Comparison of ENCODE assay signal across 11 mouse cellular contexts in genomic region chr13:70281051-70281847, GRCm38 (mm10).
DNase-seq lines count a peak whose midpoint lies in the region; ATAC-seq and TF ChIP-seq lines count a peak whose summit lies in the region.
"Had no signal": no experiment of that assay in that cellular context is flagged by ENCODE, and none has a peak within 500 bp of the region (broad histone marks: within the 10 kb centered on the region; RNA-seq: fewer than 3 reads in every experiment).

No protein-coding gene starts in this region.

- peak overlapping the region; percentile 38 for H3K27ac ChIP-seq in liver, adult 2 months (replicated peaks; ENCODE audit: insufficient read depth, low read depth, low read length)
- no peak overlapping the region for H3K27ac ChIP-seq in liver, embryonic 11.5 days (ENCODE audit: low read depth, low read length)
- H3K27ac ChIP-seq in kidney, postnatal 0 days: no peak overlapping the region
- no peak overlapping the region for H3K27ac ChIP-seq in intestine, postnatal 0 days (ENCODE audit: low read depth, low read length)

- WGBS in liver, adult 2 months: 52% methylated on average over 7 of the region's 7 CpGs
- 75% methylated on average over 7 of the region's 7 CpGs for WGBS in liver, embryonic 11.5 days
- WGBS in kidney, postnatal 0 days: 50% methylated on average over 7 of the region's 7 CpGs
- WGBS in intestine, postnatal 0 days: 55% methylated on average over 7 of the region's 7 CpGs

- H3K27me3 ChIP-seq in liver, adult 2 months (ENCODE audit: control insufficient read depth, insufficient read depth, low read length): no peaks in the 10 kb centered on the region
- no peaks in the 10 kb centered on the region for H3K27me3 ChIP-seq in liver, embryonic 11.5 days (replicated peaks; ENCODE audit: control insufficient read depth, insufficient read depth, low read length)
- no peaks in the 10 kb centered on the region for H3K27me3 ChIP-seq in kidney, postnatal 0 days (ENCODE audit: insufficient read depth, low read length)
- H3K27me3 ChIP-seq in intestine, postnatal 0 days (replicated peaks; ENCODE audit: control insufficient read depth, insufficient read depth, low read length): no peaks in the 10 kb centered on the region

- TF ChIP-seq POLR2A in liver, adult 2 months (IDR thresholded peaks at IDR 0.05; ENCODE audit: extremely low read depth, insufficient read depth, low read length): no peak

- DNase-seq in cerebellum, postnatal 10 days: peak; percentile 55 to 67
- no peak for DNase-seq in cerebellum, adult 11 months
- peak; percentile 28 for DNase-seq in liver, adult 2 months (ENCODE audit: extremely low read depth, low read depth, low spot score)
- no peak for DNase-seq in liver, embryonic 11.5 days (ENCODE audit: low spot score)
- DNase-seq in kidney, postnatal 0 days (ENCODE audit: low spot score): peak; percentile 51
- peak; percentile 25 to 57 for DNase-seq in lung, postnatal 4 days
- no peak for DNase-seq in right cerebral cortex, postnatal 14 days
- DNase-seq: B cell, adult 2 months; cerebellum, adult 18-20 months; gastrocnemius, postnatal 36 days had no signal

- H3K4me3 ChIP-seq in liver, adult 2 months (ENCODE audit: insufficient read depth, low read depth, low read length): no peak overlapping the region
- no peak overlapping the region for H3K4me3 ChIP-seq in liver, embryonic 11.5 days (ENCODE audit: low read depth, low read length)
- no peak overlapping the region for H3K4me3 ChIP-seq in kidney, postnatal 0 days (replicated peaks; ENCODE audit: low read depth, low read length)
- H3K4me3 ChIP-seq in intestine, postnatal 0 days (ENCODE audit: low read depth, low read length): no peak overlapping the region

- no peak for ATAC-seq in liver, embryonic 11.5 days (replicated peaks; ENCODE audit: low FRiP score)
- ATAC-seq in kidney, postnatal 0 days (replicated peaks; ENCODE audit: low FRiP score, low read depth): no peak
- no peak for ATAC-seq in intestine, postnatal 0 days

- no peak for TF ChIP-seq CTCF in liver, adult 2 months (IDR thresholded peaks at IDR 0.05; ENCODE audit: low read depth, low read length)
- no peak for TF ChIP-seq CTCF in kidney, postnatal 0 days (IDR thresholded peaks at IDR 0.05; ENCODE audit: low read depth)
- TF ChIP-seq CTCF in intestine, postnatal 0 days (IDR thresholded peaks at IDR 0.05; ENCODE audit: low read depth): no peak

- no peaks in the 10 kb centered on the region for H3K79me2 ChIP-seq in liver, adult 2 months (ENCODE audit: control insufficient read depth, insufficient read depth, low read length)

- H3K4me1 ChIP-seq in liver, adult 2 months (ENCODE audit: control insufficient read depth, insufficient read depth, low read length): peaks cover 1% of the 10 kb centered on the region; the same call in 1 of the 2 replicates
- no peaks in the 10 kb centered on the region for H3K4me1 ChIP-seq in liver, embryonic 11.5 days (replicated peaks; ENCODE audit: control insufficient read depth, insufficient read depth, low read length)
- H3K4me1 ChIP-seq in kidney, postnatal 0 days (replicated peaks; ENCODE audit: insufficient read depth, low read length): 0 out of 2 replicates have a peak, but pooled peaks cover 5% of the 10 kb centered on the region
- no peaks in the 10 kb centered on the region for H3K4me1 ChIP-seq in intestine, postnatal 0 days (replicated peaks; ENCODE audit: control insufficient read depth, insufficient read depth, low read length)

- H3K4me2 ChIP-seq in liver, embryonic 11.5 days: no peak overlapping the region
- H3K4me2 ChIP-seq in kidney, postnatal 0 days (ENCODE audit: low read length): no peak overlapping the region
- no peak overlapping the region for H3K4me2 ChIP-seq in intestine, postnatal 0 days (replicated peaks; ENCODE audit: low read depth)

- no peaks in the 10 kb centered on the region for H3K36me3 ChIP-seq in liver, adult 2 months (ENCODE audit: control insufficient read depth, insufficient read depth, low read length)
- no peaks in the 10 kb centered on the region for H3K36me3 ChIP-seq in liver, embryonic 11.5 days (ENCODE audit: control insufficient read depth, insufficient read depth, low read length)
- no peaks in the 10 kb centered on the region for H3K36me3 ChIP-seq in kidney, postnatal 0 days (ENCODE audit: insufficient read depth, low read length)
- no peaks in the 10 kb centered on the region for H3K36me3 ChIP-seq in intestine, postnatal 0 days (ENCODE audit: control insufficient read depth, insufficient read depth)

- no peak overlapping the region for H3K9ac ChIP-seq in liver, adult 2 months (ENCODE audit: low read depth, low read length)
- H3K9ac ChIP-seq in liver, embryonic 11.5 days (ENCODE audit: low read depth, low read length): no peak overlapping the region
- H3K9ac ChIP-seq in kidney, postnatal 0 days (ENCODE audit: low read depth, low read length): no peak overlapping the region
- no peak overlapping the region for H3K9ac ChIP-seq in intestine, postnatal 0 days (ENCODE audit: low read depth, low read length)

- no peaks in the 10 kb centered on the region for H3K9me3 ChIP-seq in liver, embryonic 11.5 days (ENCODE audit: control insufficient read depth, low read length)
- H3K9me3 ChIP-seq in kidney, postnatal 0 days (replicated peaks; ENCODE audit: low read length): no peaks in the 10 kb centered on the region
- no peaks in the 10 kb centered on the region for H3K9me3 ChIP-seq in intestine, postnatal 0 days (ENCODE audit: control insufficient read depth)

Comparison
In these comparisons a context has a peak if more than half of its experiments do, and no peak if none do; other contexts are left out.
1. DNase-seq: peak in cerebellum, postnatal 10 days (2 of 2), liver, adult 2 months (single experiment), kidney, postnatal 0 days (single experiment) and lung, postnatal 4 days (2 of 2); none in cerebellum, adult 11 months (single experiment), liver, embryonic 11.5 days (single experiment) and right cerebral cortex, postnatal 14 days (single experiment).